8 mouse cellular contexts compared by ENCODE assay signal in the genomic region with DNA sequence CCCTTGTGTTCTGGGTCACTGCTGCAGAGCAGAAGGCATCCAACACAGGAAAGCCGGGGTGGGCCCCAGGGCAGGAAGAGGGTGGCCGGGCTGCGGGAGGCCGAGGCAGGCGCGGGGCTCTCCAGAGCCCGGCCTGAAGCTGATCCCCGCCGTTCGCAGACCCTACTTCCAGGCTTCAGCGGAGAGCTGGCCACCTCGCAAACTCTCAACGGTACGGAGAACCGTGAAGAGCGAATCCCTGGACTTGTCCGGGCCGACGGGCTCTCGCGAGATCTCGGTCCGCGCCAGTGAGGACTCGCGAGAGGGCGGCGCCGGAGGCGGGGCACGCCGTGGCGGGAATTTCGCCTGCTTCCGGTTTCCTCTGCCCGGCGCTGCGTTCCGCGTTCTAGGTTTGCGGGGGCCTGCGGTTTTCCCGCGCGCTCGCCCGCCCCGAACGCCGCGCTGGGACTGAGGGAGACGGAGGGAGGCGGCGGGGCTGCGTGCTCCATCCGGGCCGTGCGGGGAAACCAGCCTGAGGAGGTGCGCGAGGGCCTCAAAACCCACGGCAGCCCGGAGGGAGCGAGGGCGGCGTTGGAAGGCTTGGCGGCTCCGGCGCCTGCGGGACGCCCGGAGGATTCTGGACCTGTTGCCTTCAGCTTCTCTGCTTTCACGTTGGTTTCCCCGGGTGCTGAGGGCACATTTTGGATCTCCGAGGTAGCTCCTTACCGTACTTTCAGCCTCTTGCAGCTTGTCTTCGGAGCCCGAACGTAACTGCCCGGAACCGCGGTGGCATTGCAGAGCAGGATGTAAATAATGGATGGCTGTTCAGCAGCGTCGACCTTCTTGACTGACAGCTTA. TPM values are rescaled to one million over a fixed set of nuclear protein-coding genes. Genes with fewer than 3 reads are reported as not detected.
DNase-seq lines count a peak whose midpoint lies in the region; ATAC-seq and TF ChIP-seq lines count a peak whose summit lies in the region.

Gene Mms22l, plus strand, starts transcription at position 336 of the 837 bp plus-strand sequence.

- intact Hi-C loops in heart, postnatal 10 days (cut with DNase I): no loop called here

- TF ChIP-seq EP300 in ES-Bruce4 (IDR thresholded peaks at IDR 0.05; ENCODE audit: insufficient read depth, low read depth, low read length): no peak
- peak; percentile 85 for TF ChIP-seq EP300 in liver, postnatal 0 days (IDR thresholded peaks at IDR 0.05; ENCODE audit: low read depth)

- peak; percentile 98 for ATAC-seq in cerebellum, adult (ENCODE audit: insufficient number of reproducible peaks, low FRiP score, low TSS enrichment)
- peak; percentile 100 for ATAC-seq in forebrain, embryonic 13.5 days
- ATAC-seq in liver, postnatal 0 days: peak; percentile 99
- peak; percentile 100 for ATAC-seq in neural tube, embryonic 14.5 days (ENCODE audit: low read depth)

- peak within 1 kb of the TSS; percentile 62 for H3K4me2 ChIP-seq in forebrain, embryonic 13.5 days
- peak within 1 kb of the TSS; percentile 85 for H3K4me2 ChIP-seq in liver, postnatal 0 days (ENCODE audit: low read depth, low read length)
- peak within 1 kb of the TSS; percentile 57 for H3K4me2 ChIP-seq in neural tube, embryonic 14.5 days (ENCODE audit: low read depth, low read length)

- peak; percentile 95 to 96 for DNase-seq in heart, postnatal 10 days
- DNase-seq in large intestine, adult 2 months (ENCODE audit: low read depth, low spot score): peak; percentile 52
- DNase-seq in liver, postnatal 0 days: peak; percentile 98
- DNase-seq in testis, postnatal 10 days (ENCODE audit: low spot score): peak; percentile 97

- H3K4me3 ChIP-seq in ES-Bruce4 (ENCODE audit: low read depth, low read length): peak within 1 kb of the TSS; percentile 81
- peak within 1 kb of the TSS; percentile 92 for H3K4me3 ChIP-seq in forebrain, embryonic 13.5 days
- H3K4me3 ChIP-seq in liver, postnatal 0 days (ENCODE audit: low read depth, low read length): peak within 1 kb of the TSS; percentile 97
- H3K4me3 ChIP-seq in neural tube, embryonic 14.5 days (ENCODE audit: low read depth, low read length): peak within 1 kb of the TSS; percentile 88

- WGBS in forebrain, embryonic 13.5 days: under 1% methylated on average over 77 of the region's 83 CpGs
- WGBS in large intestine, adult 2 months: under 1% methylated on average over 83 of the region's 83 CpGs
- WGBS in liver, postnatal 0 days (ENCODE audit: insufficient replicate concordance): under 1% methylated on average over 67 of the region's 83 CpGs
- under 1% methylated on average over 77 of the region's 83 CpGs for WGBS in neural tube, embryonic 14.5 days

- H3K9me3 ChIP-seq in ES-Bruce4 (replicated peaks; ENCODE audit: control insufficient read depth, insufficient read depth, low read length, poor library complexity, severe bottlenecking): 0 out of 2 replicates have a peak, but pooled peaks cover 2% of the 10 kb centered on the region
- no peaks in the 10 kb centered on the region for H3K9me3 ChIP-seq in forebrain, embryonic 13.5 days (replicated peaks)
- no peaks in the 10 kb centered on the region for H3K9me3 ChIP-seq in liver, postnatal 0 days (ENCODE audit: low read length)
- no peaks in the 10 kb centered on the region for H3K9me3 ChIP-seq in neural tube, embryonic 14.5 days (ENCODE audit: control insufficient read depth, low read length)

- H3K27me3 ChIP-seq in ES-Bruce4 (ENCODE audit: control insufficient read depth, insufficient read depth, low read length, poor library complexity, severe bottlenecking): no peaks in the 10 kb centered on the region
- H3K27me3 ChIP-seq in forebrain, embryonic 13.5 days: no peaks in the 10 kb centered on the region
- H3K27me3 ChIP-seq in liver, postnatal 0 days (ENCODE audit: insufficient read depth, low read length): no peaks in the 10 kb centered on the region
- no peaks in the 10 kb centered on the region; the same call in 1 of the 2 replicates for H3K27me3 ChIP-seq in neural tube, embryonic 14.5 days (ENCODE audit: control insufficient read depth, insufficient read depth, low read length)

- peak within 1 kb of the TSS; percentile 64; the same call in 1 of the 2 replicates for H3K27ac ChIP-seq in ES-Bruce4 (ENCODE audit: insufficient read depth, low read length)
- H3K27ac ChIP-seq in forebrain, embryonic 13.5 days: peak within 1 kb of the TSS; percentile 94
- peak within 1 kb of the TSS; percentile 93 for H3K27ac ChIP-seq in liver, postnatal 0 days (ENCODE audit: low read depth)
- H3K27ac ChIP-seq in neural tube, embryonic 14.5 days (ENCODE audit: low read depth, low read length): peak within 1 kb of the TSS; percentile 91

- peaks cover 2% of the 10 kb centered on the region for H3K4me1 ChIP-seq in ES-Bruce4 (ENCODE audit: control insufficient read depth, insufficient read depth, low read length)
- peaks cover 10% of the 10 kb centered on the region for H3K4me1 ChIP-seq in forebrain, embryonic 13.5 days
- peaks cover 3% of the 10 kb centered on the region; the same call in 1 of the 2 replicates for H3K4me1 ChIP-seq in liver, postnatal 0 days (ENCODE audit: insufficient read depth)
- H3K4me1 ChIP-seq in neural tube, embryonic 14.5 days (ENCODE audit: control insufficient read depth, insufficient read depth, low read length): no peaks in the 10 kb centered on the region

- TF ChIP-seq CTCF in ES-Bruce4 (IDR thresholded peaks at IDR 0.05; ENCODE audit: low read depth, low read length): no peak
- no peak for TF ChIP-seq CTCF in liver, postnatal 0 days (IDR thresholded peaks at IDR 0.05; ENCODE audit: low read depth)

- peak; percentile 63 for TF ChIP-seq POLR2A in ES-Bruce4 (IDR thresholded peaks at IDR 0.05; ENCODE audit: insufficient read depth, low read length)

- peaks cover 14% of the 10 kb centered on the region for H3K36me3 ChIP-seq in ES-Bruce4 (ENCODE audit: control insufficient read depth, insufficient read depth, low read length, poor library complexity, severe bottlenecking)
- peaks cover 8% of the 10 kb centered on the region for H3K36me3 ChIP-seq in forebrain, embryonic 13.5 days (ENCODE audit: poor library complexity, severe bottlenecking)
- peaks cover 4% of the 10 kb centered on the region; the same call in 1 of the 2 replicates for H3K36me3 ChIP-seq in liver, postnatal 0 days (replicated peaks; ENCODE audit: insufficient read depth, low read length)
- H3K36me3 ChIP-seq in neural tube, embryonic 14.5 days (ENCODE audit: control insufficient read depth, insufficient read depth, low read length): no peaks in the 10 kb centered on the region

- H3K9ac ChIP-seq in ES-Bruce4 (ENCODE audit: low read depth, poor library complexity, severe bottlenecking): peak within 1 kb of the TSS; percentile 64
- peak within 1 kb of the TSS; percentile 92 for H3K9ac ChIP-seq in forebrain, embryonic 13.5 days
- H3K9ac ChIP-seq in liver, postnatal 0 days (replicated peaks): peak within 1 kb of the TSS; percentile 98
- H3K9ac ChIP-seq in neural tube, embryonic 14.5 days (replicated peaks; ENCODE audit: low read depth, low read length): peak within 1 kb of the TSS; percentile 86

RNA-seq across cellular contexts. Expression of gene Mms22l, which starts in this region (rescaled TPM):
- 57.8 and 63.7 TPM in 2 replicates for polyA plus RNA-seq in ES-Bruce4 (2011; ENCODE audit: insufficient read depth, insufficient read length, low read depth, missing spikeins)
- polyA plus RNA-seq in forebrain, embryonic 13.5 days (2015; fragmentation: Nextera tagmentation; extraction: Ambion mirVana): 34.1 and 35.5 TPM in 2 replicates
- total RNA-seq in heart, postnatal 10 days (2021): 1 to 10 TPM; 5.1 to 6.5 TPM
- polyA plus RNA-seq in large intestine, adult 2 months (2012; rRNA removed): 6.9 and 7.0 TPM in 2 replicates
- 7.9 and 8.3 TPM in 2 replicates for polyA plus RNA-seq in liver, postnatal 0 days (2015; fragmentation: Nextera tagmentation; extraction: Ambion mirVana)
- 3.6 and 3.7 TPM in 2 replicates for polyA plus RNA-seq in neural tube, embryonic 14.5 days (2014; fragmentation: Nextera tagmentation; extraction: Ambion mirVana)

Comparison
In these comparisons a context has a peak if more than half of its experiments do, and no peak if none do; other contexts are left out.
1. Peak in every context shown above with its lines: DNase-seq, ATAC-seq, H3K4me3 ChIP-seq and H3K27ac ChIP-seq.